Mouse (Mus musculus) embryonic facial prominence, embryonic 10.5 days (tissue): ENCODE measurements around the gene Tcp11. TPM values are rescaled to one million over a fixed set of nuclear protein-coding genes. Genes with fewer than 3 reads are reported as not detected.
A peak's percentile ranks its signal among the peaks of the same experiment; 100 is the strongest.

Experiments
- DNase-seq: peaks from one replicate; pipeline ENCODE4 v3.0.0-alpha.2; 2017; ENCODE audit warnings: low spot score
- H3K27ac ChIP-seq: fragments of 300-500 bp; sonication (generic); replicated peaks from 2 replicates; pipeline ENCODE4 v1.5.1; 2016; ENCODE audit warnings: mild to moderate bottlenecking
- H3K27me3 ChIP-seq: fragments of 300-500 bp; sonication (generic); replicated peaks from 2 replicates; pipeline ENCODE4 v1.6.1; 2016; ENCODE audit warnings: low read depth, mild to moderate bottlenecking; ENCODE audit not compliant: poor library complexity, severe bottlenecking
- H3K36me3 ChIP-seq: fragments of 300-500 bp; sonication (generic); replicated peaks from 2 replicates; pipeline ENCODE4 v1.6.1; 2016; ENCODE audit warnings: mild to moderate bottlenecking, moderate library complexity
- H3K4me1 ChIP-seq: fragments of 300-500 bp; sonication (generic); 2 replicates; pipeline ENCODE4 v1.6.1; 2016
- H3K4me3 ChIP-seq: fragments of 300-500 bp; sonication (generic); 2 replicates; pipeline ENCODE4 v1.5.1; 2016; ENCODE audit warnings: mild to moderate bottlenecking, moderate library complexity
- H3K9me3 ChIP-seq: fragments of 300-500 bp; sonication (generic); 2 replicates; pipeline ENCODE4 v1.6.1; 2016; ENCODE audit warnings: mild to moderate bottlenecking
- WGBS: fragments of 180-500 bp; shearing (Covaris S2); methylation state at CpG from one replicate; pipeline ENCODE4 v1.1.7; 2016; 5-methylcytosine and 5-hydroxymethylcytosine counted together
- polyA plus RNA-seq: library from polyadenylated mRNA; unstranded; fragments of >200 nt; fragmentation: Nextera tagmentation; extraction: Ambion mirVana; gene quantifications from 2 replicates; pipeline ENCODE4 v1.2.1, GENCODE M21; 2016

The Tcp11 gene
- polyA plus RNA-seq, 1 experiment from 2014 or later, result 0.83 TPM

- 29% methylated on average over 3 of the region's 3 CpGs for WGBS
- Histone ChIP-seq H3K9me3 (no peaks in the 10 kb centered on the region), H3K4me3 (no peak overlapping the region), H3K27me3 (no peaks in the 10 kb centered on the region), H3K27ac (peak overlapping the region; percentile 74), H3K36me3 (peaks cover 7% of the 10 kb centered on the region), H3K4me1 (peaks cover 58% of the 10 kb centered on the region)
- no peak for DNase-seq
Observed at GRCm38 (mm10) chr17:28033046-28033580, 47.3 kb downstream of the Tcp11 start.

- peaks cover 10% of the 10 kb centered on the region for H3K36me3 ChIP-seq
- H3K27me3 ChIP-seq, result no peaks in the 10 kb centered on the region
- H3K4me1 ChIP-seq, result peaks cover 53% of the 10 kb centered on the region
- H3K27ac ChIP-seq, result peak overlapping the region; percentile 74
- no peaks in the 10 kb centered on the region for H3K9me3 ChIP-seq
- 78% methylated on average over 10 of the region's 10 CpGs for WGBS
- no peak for DNase-seq
- H3K4me3 ChIP-seq, result no peak overlapping the region
Observed at GRCm38 (mm10) chr17:28032219-28032618, 48.2 kb downstream of the Tcp11 start.

- peaks cover 13% of the 10 kb centered on the region for H3K36me3 ChIP-seq
- H3K27ac ChIP-seq, result no peak overlapping the region
- peaks cover 54% of the 10 kb centered on the region for H3K4me1 ChIP-seq
- no peaks in the 10 kb centered on the region for H3K27me3 ChIP-seq
- H3K9me3 ChIP-seq, result no peaks in the 10 kb centered on the region
- no peak overlapping the region for H3K4me3 ChIP-seq
- WGBS, result 83% methylated on average over 9 of the region's 9 CpGs
- no peak for DNase-seq
Observed at GRCm38 (mm10) chr17:28031281-28031941, 49.0 kb downstream of the Tcp11 start.

GRCm38 (mm10) chr17:28030446-28030845, 50.0 kb downstream of the Tcp11 start:
- no peaks in the 10 kb centered on the region for H3K27me3 ChIP-seq
- H3K27ac ChIP-seq, result no peak overlapping the region; the same call in 1 of the 2 replicates
- H3K4me1 ChIP-seq, result peaks cover 63% of the 10 kb centered on the region
- WGBS, result 91% methylated on average over 10 of the region's 10 CpGs
- peaks cover 13% of the 10 kb centered on the region for H3K36me3 ChIP-seq
- no peaks in the 10 kb centered on the region for H3K9me3 ChIP-seq
- H3K4me3 ChIP-seq, result no peak overlapping the region
- DNase-seq, result no peak

- H3K36me3 ChIP-seq, result peaks cover 13% of the 10 kb centered on the region
- peaks cover 74% of the 10 kb centered on the region for H3K4me1 ChIP-seq
- WGBS, result 60% methylated on average over 2 of the region's 2 CpGs
Observed at GRCm38 (mm10) chr17:28029308-28029707, 51.1 kb downstream of the Tcp11 start.

GRCm38 (mm10) chr17:28028236-28028635, 52.2 kb downstream of the Tcp11 start:
- Histone ChIP-seq H3K4me3 (no peak overlapping the region), H3K9me3 (no peaks in the 10 kb centered on the region), H3K4me1 (peaks cover 78% of the 10 kb centered on the region), H3K27ac (0 out of 2 replicates have a peak overlapping the region, but pooled peaks have one; percentile 8), H3K27me3 (no peaks in the 10 kb centered on the region), H3K36me3 (peaks cover 13% of the 10 kb centered on the region)
- WGBS, result 70% methylated on average over 10 of the region's 10 CpGs
- no peak for DNase-seq

More at GRCm38 (mm10) chr17:28029308-28029707, 51.1 kb downstream of the Tcp11 start:
- Histone ChIP-seq H3K4me3 (no peak overlapping the region), H3K9me3 (no peaks in the 10 kb centered on the region), H3K27ac (peak overlapping the region; percentile 48), H3K27me3 (no peaks in the 10 kb centered on the region)
- no peak for DNase-seq

- Histone ChIP-seq H3K4me1 (peaks cover 76% of the 10 kb centered on the region), H3K36me3 (peaks cover 13% of the 10 kb centered on the region), H3K9me3 (no peaks in the 10 kb centered on the region), H3K27ac (no peak overlapping the region), H3K27me3 (no peaks in the 10 kb centered on the region), H3K4me3 (no peak overlapping the region)
- 90% methylated on average over 6 of the region's 6 CpGs for WGBS
- DNase-seq, result no peak
Observed at GRCm38 (mm10) chr17:28027197-28027596, 53.2 kb downstream of the Tcp11 start.

- Histone ChIP-seq H3K9me3 (no peaks in the 10 kb centered on the region), H3K27ac (peak overlapping the region; percentile 26), H3K4me3 (no peak overlapping the region), H3K4me1 (peaks cover 74% of the 10 kb centered on the region), H3K36me3 (peaks cover 13% of the 10 kb centered on the region), H3K27me3 (no peaks in the 10 kb centered on the region)
- WGBS, result 79% methylated on average over 14 of the region's 14 CpGs
- DNase-seq, result no peak
Observed at GRCm38 (mm10) chr17:28026111-28026872, 54.1 kb downstream of the Tcp11 start.

- H3K27ac ChIP-seq, result peak overlapping the region; percentile 45
- peaks cover 11% of the 10 kb centered on the region for H3K36me3 ChIP-seq
- no peak overlapping the region for H3K4me3 ChIP-seq
- 74% methylated on average over 5 of the region's 5 CpGs for WGBS
- no peaks in the 10 kb centered on the region for H3K27me3 ChIP-seq
- H3K4me1 ChIP-seq, result peaks cover 74% of the 10 kb centered on the region
- H3K9me3 ChIP-seq, result no peaks in the 10 kb centered on the region
- DNase-seq, result no peak
Observed at GRCm38 (mm10) chr17:28025541-28025961, 54.9 kb downstream of the Tcp11 start.

- 87% methylated on average over 22 of the region's 22 CpGs for WGBS
- no peak overlapping the region for H3K27ac ChIP-seq
- no peaks in the 10 kb centered on the region for H3K27me3 ChIP-seq
- peaks cover 78% of the 10 kb centered on the region for H3K4me1 ChIP-seq
- H3K9me3 ChIP-seq, result no peaks in the 10 kb centered on the region
- no peak overlapping the region for H3K4me3 ChIP-seq
- no peak for DNase-seq
- H3K36me3 ChIP-seq, result peaks cover 6% of the 10 kb centered on the region; the same call in 1 of the 2 replicates
Observed at GRCm38 (mm10) chr17:28022854-28023655, 57.4 kb downstream of the Tcp11 start.

- Histone ChIP-seq H3K36me3 (0 out of 2 replicates have a peak, but pooled peaks cover under 1% of the 10 kb centered on the region), H3K4me1 (peaks cover 83% of the 10 kb centered on the region), H3K9me3 (no peaks in the 10 kb centered on the region), H3K27ac (0 out of 2 replicates have a peak overlapping the region, but pooled peaks have one; percentile 20), H3K27me3 (no peaks in the 10 kb centered on the region), H3K4me3 (no peak overlapping the region)
- DNase-seq, result no peak
- WGBS, result 75% methylated on average over 10 of the region's 10 CpGs
Observed at GRCm38 (mm10) chr17:28021911-28022310, 58.5 kb downstream of the Tcp11 start.
